Mouse (Mus musculus) MEL (cell line): ENCODE results near the gene Slc3a1. TPM values are rescaled to one million over a fixed set of nuclear protein-coding genes. Genes with fewer than 3 reads are reported as not detected.

Experiments
- DNase-seq: peaks from one replicate; pipeline ENCODE4 v3.0.0; 2011; ENCODE audit warnings: low read depth, low spot score
- H3K27ac ChIP-seq: 2 replicates; pipeline ENCODE4 v1.5.1; 2012; ENCODE audit warnings: low read depth, mild to moderate bottlenecking, control low read depth, low read length, moderate library complexity; ENCODE audit not compliant: control insufficient read depth
- H3K27me3 ChIP-seq, 2 experiments: fragments of 150-350 bp in 1 of 2; sonication (generic) in 1 of 2; 2 replicates each; pipeline ENCODE4 v1.6.1; 2012; ENCODE audit warnings: low read length in 2 of 2, mild to moderate bottlenecking in 2 of 2, improper control_type of control experiment in 1 of 2, moderate library complexity in 1 of 2; ENCODE audit not compliant: insufficient read depth in 2 of 2, control insufficient read depth in 1 of 2
- H3K36me3 ChIP-seq, 2 experiments: 2 replicates each; pipeline ENCODE4 v1.6.1; 2012 to 2014; ENCODE audit warnings: low read length in 2 of 2, improper control_type of control experiment in 1 of 2, inconsistent platforms in 1 of 2, mild to moderate bottlenecking in 1 of 2; ENCODE audit not compliant: insufficient read depth in 2 of 2, control insufficient read depth in 1 of 2
- H3K4me1 ChIP-seq, 2 experiments: fragments of 150-350 bp in 1 of 2; sonication (generic) in 1 of 2; 2 replicates each; pipeline ENCODE4 v1.6.1; 2012; ENCODE audit warnings: low read length in 2 of 2, improper control_type of control experiment in 1 of 2, mild to moderate bottlenecking in 1 of 2; ENCODE audit not compliant: insufficient read depth in 2 of 2, control insufficient read depth in 1 of 2
- H3K4me3 ChIP-seq, 2 experiments: fragments of 150-350 bp in 1 of 2; sonication (generic) in 1 of 2; 2 replicates each; pipeline ENCODE4 v1.5.1; 2012; ENCODE audit warnings: low read depth in 2 of 2, low read length in 2 of 2, mild to moderate bottlenecking in 2 of 2, moderate library complexity in 2 of 2, control low read depth in 1 of 2, improper control_type of control experiment in 1 of 2; ENCODE audit not compliant: control insufficient read depth in 1 of 2, insufficient read depth in 1 of 2
- H3K79me2 ChIP-seq: 2 replicates; pipeline ENCODE4 v1.6.1; 2012; ENCODE audit warnings: mild to moderate bottlenecking, low read length, moderate library complexity; ENCODE audit not compliant: control insufficient read depth, poor library complexity, insufficient read depth
- H3K9ac ChIP-seq: 2 replicates; pipeline ENCODE4 v1.6.1; 2012; ENCODE audit warnings: low read depth, mild to moderate bottlenecking, control low read depth, low read length, moderate library complexity; ENCODE audit not compliant: control insufficient read depth, poor library complexity, severe bottlenecking
- H3K9me3 ChIP-seq: fragments of 150-350 bp; sonication (generic); replicated peaks from 2 replicates; pipeline ENCODE4 v1.6.1; 2012; ENCODE audit warnings: mild to moderate bottlenecking, low read length, improper control_type of control experiment, moderate library complexity; ENCODE audit not compliant: insufficient read depth
- BHLHE40 ChIP-seq: IDR thresholded peaks from 2 replicates; pipeline ENCODE4 v1.6.1; 2012; ENCODE audit warnings: low read depth, mild to moderate bottlenecking, inconsistent platforms, low read length, improper control_type of control experiment, borderline replicate concordance
- CHD2 ChIP-seq: IDR thresholded peaks from 2 replicates; pipeline ENCODE4 v1.6.1; 2011; ENCODE audit warnings: low read length, improper control_type of control experiment
- CTCF ChIP-seq, 3 experiments: IDR thresholded peaks in 2 of 3; conservative IDR thresholded peaks in 1 of 3; 2 replicates each; pipeline ENCODE4 v1.5.1; 2011 to 2012; ENCODE audit warnings: low read length in 3 of 3, low read depth in 2 of 3, mild to moderate bottlenecking in 2 of 3, improper control_type of control experiment in 1 of 3, inconsistent platforms in 1 of 3, mixed read lengths in 1 of 3, moderate library complexity in 1 of 3; ENCODE audit not compliant: control insufficient read depth in 1 of 3, insufficient read depth in 1 of 3, poor library complexity in 1 of 3, severe bottlenecking in 1 of 3
- ELF1 ChIP-seq: IDR thresholded peaks from 2 replicates; pipeline ENCODE4 v1.6.1; 2014; ENCODE audit warnings: low read depth, mild to moderate bottlenecking, inconsistent platforms, low read length, improper control_type of control experiment, moderate library complexity
- EP300 ChIP-seq, 2 experiments: IDR thresholded peaks; 2 replicates each; pipeline ENCODE4 v1.6.1; 2011; ENCODE audit warnings: improper control_type of control experiment in 2 of 2, low read length in 2 of 2, low read depth in 1 of 2, mild to moderate bottlenecking in 1 of 2
- ETS1 ChIP-seq: IDR thresholded peaks from 2 replicates; pipeline ENCODE4 v1.6.1; 2012; ENCODE audit warnings: low read depth, mild to moderate bottlenecking, inconsistent platforms, low read length, improper control_type of control experiment, moderate library complexity
- GABPA ChIP-seq: IDR thresholded peaks from 2 replicates; pipeline ENCODE4 v1.6.1; 2012; ENCODE audit warnings: low read depth, mild to moderate bottlenecking, inconsistent platforms, low read length, improper control_type of control experiment, moderate library complexity
- GATA1 ChIP-seq: IDR thresholded peaks from 2 replicates; pipeline ENCODE4 v1.6.1; 2011; ENCODE audit warnings: low read depth, low read length, improper control_type of control experiment
- MAX ChIP-seq: IDR thresholded peaks from 2 replicates; pipeline ENCODE4 v1.6.1; 2011; ENCODE audit warnings: low read length, improper control_type of control experiment
- MXI1 ChIP-seq: IDR thresholded peaks from 2 replicates; pipeline ENCODE4 v1.6.1; 2011; ENCODE audit warnings: mild to moderate bottlenecking, low read depth, low read length, improper control_type of control experiment
- MYB ChIP-seq: IDR thresholded peaks from 2 replicates; pipeline ENCODE4 v1.6.1; 2011; ENCODE audit warnings: mild to moderate bottlenecking, low read depth, low read length, improper control_type of control experiment
- MYC ChIP-seq: IDR thresholded peaks from 2 replicates; pipeline ENCODE4 v1.6.1; 2011; ENCODE audit warnings: low read depth, mild to moderate bottlenecking, low read length, improper control_type of control experiment, moderate library complexity
- NELFE ChIP-seq: IDR thresholded peaks from 2 replicates; pipeline ENCODE4 v1.6.1; 2011; ENCODE audit warnings: low read depth, low read length, improper control_type of control experiment
- POLR2AphosphoS5 ChIP-seq: IDR thresholded peaks from 2 replicates; pipeline ENCODE4 v1.6.1; 2012; ENCODE audit warnings: low read depth, borderline replicate concordance, mild to moderate bottlenecking, inconsistent platforms, low read length, moderate library complexity, mixed read lengths
- RAD21 ChIP-seq: IDR thresholded peaks from 2 replicates; pipeline ENCODE4 v1.6.1; 2011; ENCODE audit warnings: mild to moderate bottlenecking, low read depth, low read length, improper control_type of control experiment
- RCOR1 ChIP-seq: IDR thresholded peaks from 2 replicates; pipeline ENCODE4 v1.6.1; 2012; ENCODE audit warnings: low read depth, mild to moderate bottlenecking, inconsistent platforms, low read length, improper control_type of control experiment
- TCF12 ChIP-seq: IDR thresholded peaks from 2 replicates; pipeline ENCODE4 v1.6.1; 2014; ENCODE audit warnings: low read depth, mild to moderate bottlenecking, inconsistent platforms, low read length, improper control_type of control experiment, moderate library complexity
- USF1 ChIP-seq: IDR thresholded peaks from 2 replicates; pipeline ENCODE4 v1.6.1; 2014; ENCODE audit warnings: low read depth, mild to moderate bottlenecking, inconsistent platforms, low read length, improper control_type of control experiment, moderate library complexity
- USF2 ChIP-seq, 2 experiments: IDR thresholded peaks; 2 replicates each; pipeline ENCODE4 v1.6.1; 2011 to 2012; ENCODE audit warnings: improper control_type of control experiment in 2 of 2, low read length in 2 of 2, borderline replicate concordance in 1 of 2, inconsistent platforms in 1 of 2, low read depth in 1 of 2, mild to moderate bottlenecking in 1 of 2; ENCODE audit not compliant: insufficient read depth in 1 of 2
- polyA plus RNA-seq, 2 experiments: library from polyadenylated mRNA; stranded (reverse) in 1 of 2; unstranded in 1 of 2; fragments of >175 nt in 1 of 2; fragments of >200 nt in 1 of 2; gene quantifications; 2 replicates each; pipeline versions ENCODE4 v1.2.1 to v1.2.4; 2012; ENCODE audit warnings: low replicate concordance in 2 of 2, low read depth in 1 of 2; ENCODE audit not compliant: insufficient read length in 2 of 2, insufficient read depth in 1 of 2, missing spikeins in 1 of 2
- total RNA-seq: library from RNA; depleted of rRNA; stranded (reverse); fragments of 300-350 nt; gene quantifications from 2 replicates; pipeline ENCODE4 v1.2.3, GENCODE M21; 2012

Gene Slc3a1
- total and polyA plus RNA-seq, 3 experiments = 0.08 TPM; not detected in 1

GRCm38 (mm10) chr17:85103310-85103709, 75.1 kb downstream of the Slc3a1 start:
- Histone ChIP-seq H3K36me3 (peaks cover 0 to 13% of the 10 kb centered on the region in 2 experiments; a peak in 2 of 4 replicates), H3K4me1 (peaks cover 3 to 10% of the 10 kb centered on the region in 2 experiments; a peak in 2 of 4 replicates), H3K27me3 (no peaks in the 10 kb centered on the region), H3K27ac (no peak overlapping the region), H3K9ac (no peak overlapping the region), H3K79me2 (no peaks in the 10 kb centered on the region)
- TF ChIP-seq MAX (no peak), TCF12 (peak; percentile 60; the same call in 1 of the 2 replicates), RCOR1 (peak; percentile 35; the same call in 1 of the 2 replicates), RAD21 (no peak), USF1 (0 out of 2 replicates have a peak, but pooled peaks have one; percentile 26), USF2 (IDR thresholded peaks at IDR 0.05; ENCODE audit: borderline replicate concordance in 1 of 2, insufficient read depth in 1 of 2, low read depth in 1 of 2, low read length in 2 of 2) (no peak), MYC (no peak), MXI1 (0 out of 2 replicates have a peak, but pooled peaks have one; percentile 27), ETS1 (peak; percentile 47; the same call in 1 of the 2 replicates), CHD2 (no peak), EP300 (IDR thresholded peaks at IDR 0.05; ENCODE audit: low read depth in 1 of 2, low read length in 2 of 2) (peak; percentile 39 to 53; a peak in 3 of 4 replicates), GABPA (no peak), GATA1 (peak; percentile 72), CTCF (IDR thresholded peaks at IDR 0.05 in 2 of 3, conservative IDR thresholded peaks at IDR 0.05 in 1 of 3; ENCODE audit: control insufficient read depth in 1 of 3, insufficient read depth in 1 of 3, low read depth in 2 of 3, low read length in 3 of 3, poor library complexity in 1 of 3, severe bottlenecking in 1 of 3) (no peak), BHLHE40 (peak; percentile 52; the same call in 1 of the 2 replicates), MYB (no peak), NELFE (no peak), ELF1 (no peak)
- TF ChIP-seq, all 39 proteins: peak for 8
- DNase-seq = peak; percentile 69
- H3K4me3 ChIP-seq = peak overlapping the region in 1 of 2 experiments; percentile 24; a peak in 2 of 4 replicates
- H3K9me3 ChIP-seq = no peaks in the 10 kb centered on the region

GRCm38 (mm10) chr17:85110640-85111039, 82.5 kb downstream of the Slc3a1 start:
- H3K36me3 ChIP-seq = no peaks in the 10 kb centered on the region

More at GRCm38 (mm10) chr17:85110640-85111039, 82.5 kb downstream of the Slc3a1 start:
- Histone ChIP-seq H3K9ac (no peak overlapping the region), H3K4me3 (no peak overlapping the region), H3K79me2 (no peaks in the 10 kb centered on the region), H3K9me3 (no peaks in the 10 kb centered on the region), H3K27me3 (no peaks in the 10 kb centered on the region), H3K4me1 (no peaks in the 10 kb centered on the region), H3K27ac (no peak overlapping the region)
- TF ChIP-seq POLR2AphosphoS5 = no peak
- no peak for DNase-seq
